Mouse (Mus musculus) adrenal gland, postnatal 10 days (tissue): ENCODE results near the gene Zfp366. TPM values are rescaled to one million over a fixed set of nuclear protein-coding genes. Genes with fewer than 3 reads are reported as not detected.

Experiments used
- DNase-seq: peaks from one replicate; pipeline ENCODE4 v3.0.0; 2021; ENCODE audit warnings: mixed read lengths
- total RNA-seq, 2 experiments: library from RNA; stranded (reverse); gene quantifications; 2 replicates each; pipeline ENCODE4 v1.2.3; 2021

The Zfp366 gene
- total RNA-seq, 2 experiments from 2014 or later: 8.3 to 10.8 TPM

GRCm38 (mm10) chr13:99226809-99227208 lies 42.2 kb downstream of the Zfp366 start:
- DNase-seq: no peak

DNA sequence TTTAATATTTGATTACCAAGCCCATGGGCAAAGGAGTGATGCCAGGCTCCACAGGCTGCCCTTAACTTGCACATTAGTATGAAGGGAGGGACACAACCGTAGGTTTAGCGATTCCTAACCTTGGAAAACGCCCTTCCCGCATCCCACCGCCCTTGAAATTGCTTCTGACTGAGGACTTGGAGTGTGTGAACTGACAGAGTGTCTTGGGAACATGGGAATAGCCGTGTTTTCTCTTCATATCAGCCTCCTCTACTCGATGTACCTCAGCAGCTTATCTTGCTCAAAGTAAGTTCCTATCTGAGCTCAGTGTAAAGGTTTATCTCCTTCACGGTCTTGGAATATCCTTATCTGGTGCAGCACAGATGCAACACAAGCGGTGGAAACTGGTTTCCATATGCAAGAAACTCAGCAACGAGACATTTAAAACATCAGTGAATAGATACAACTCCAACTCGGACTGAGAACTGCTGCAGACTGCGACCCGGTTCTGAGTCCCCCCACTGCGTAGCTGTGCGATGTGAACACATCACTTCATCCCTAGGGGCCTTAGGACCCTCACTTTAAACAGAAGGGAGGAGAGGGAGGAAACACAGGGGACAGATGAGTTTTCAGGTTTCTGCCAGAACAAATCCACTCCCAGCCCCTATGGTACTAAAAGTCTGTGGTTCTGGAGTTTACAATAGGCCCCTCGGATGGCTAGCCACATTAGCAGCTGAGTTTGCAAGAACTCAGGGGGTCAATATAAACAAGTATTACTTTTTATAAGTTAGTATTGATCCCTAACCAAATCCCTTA lies 43.0 kb downstream of the Zfp366 start:
- no peak for DNase-seq

DNA sequence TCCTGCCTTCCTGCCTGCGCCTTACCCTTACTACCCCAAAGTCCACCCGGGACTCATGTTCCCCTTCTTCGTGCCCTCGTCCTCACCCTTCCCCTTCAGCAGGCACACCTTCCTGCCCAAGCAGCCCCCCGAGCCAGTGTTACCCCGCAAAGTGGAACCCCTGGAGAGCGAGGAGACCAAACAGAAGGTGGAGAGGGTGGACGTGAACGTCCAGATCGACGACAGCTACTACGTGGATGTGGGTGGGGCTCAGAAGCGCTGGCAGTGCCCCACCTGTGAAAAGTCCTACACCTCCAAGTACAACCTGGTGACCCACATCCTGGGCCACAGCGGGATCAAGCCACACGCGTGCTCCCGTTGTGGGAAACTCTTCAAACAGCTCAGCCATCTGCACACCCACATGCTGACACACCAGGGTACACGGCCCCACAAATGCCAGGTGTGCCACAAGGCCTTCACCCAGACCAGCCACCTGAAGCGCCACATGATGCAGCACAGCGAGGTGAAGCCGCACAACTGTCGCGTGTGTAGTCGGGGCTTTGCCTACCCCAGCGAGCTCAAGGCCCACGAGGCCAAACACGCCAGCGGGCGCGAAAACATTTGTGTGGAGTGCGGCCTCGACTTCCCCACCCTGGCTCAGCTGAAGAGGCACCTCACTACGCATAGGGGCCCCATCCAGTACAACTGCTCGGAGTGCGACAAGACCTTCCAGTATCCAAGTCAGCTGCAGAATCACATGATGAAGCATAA lies 44.4 kb downstream of the Zfp366 start:
- DNase-seq: no peak

DNA sequence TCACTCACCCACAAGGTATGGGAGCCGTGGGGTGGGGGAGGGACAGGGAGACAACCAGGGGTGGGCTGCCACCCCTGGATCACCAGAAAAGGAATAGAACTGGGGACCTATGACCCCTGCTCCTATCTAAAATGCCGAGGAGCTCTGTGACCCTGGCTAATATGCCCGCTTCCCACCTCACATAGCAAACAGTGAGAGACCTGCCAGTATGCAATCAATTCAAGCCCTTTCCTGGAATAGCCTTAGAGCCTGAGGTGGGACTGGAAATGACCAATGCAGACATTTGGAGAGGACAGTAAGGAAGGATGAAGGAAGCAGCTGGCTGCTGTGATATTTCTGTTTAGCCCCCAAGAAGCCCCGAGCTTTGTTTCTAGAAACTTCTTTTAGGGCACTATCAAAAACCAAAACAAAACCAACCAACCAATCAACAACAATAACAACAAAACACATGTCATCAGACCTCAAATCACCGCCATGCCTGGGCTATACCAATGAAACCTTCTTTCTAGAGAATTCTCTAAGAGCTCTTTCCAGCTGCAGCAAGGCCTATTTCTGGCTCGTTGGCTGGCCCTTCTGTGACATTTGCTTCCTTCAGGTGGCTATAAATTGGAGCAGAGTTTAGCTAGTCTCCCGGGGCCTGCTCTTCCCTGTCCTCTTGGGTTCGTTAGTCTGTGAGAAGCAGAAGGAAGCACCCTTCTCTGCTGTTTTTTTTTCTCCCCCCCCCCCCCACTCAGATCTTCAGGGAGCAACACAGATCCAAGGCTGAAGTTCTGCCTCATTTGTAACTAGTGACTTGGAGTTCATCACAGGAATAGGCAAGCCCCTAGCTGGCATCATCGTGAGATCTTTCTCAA lies 45.2 kb downstream of the Zfp366 start:
- DNase-seq: no peak

- DNase-seq: no peak
These were observed 45.9 kb downstream of the Zfp366 start for GRCm38 (mm10) chr13:99230495-99230868.

DNA sequence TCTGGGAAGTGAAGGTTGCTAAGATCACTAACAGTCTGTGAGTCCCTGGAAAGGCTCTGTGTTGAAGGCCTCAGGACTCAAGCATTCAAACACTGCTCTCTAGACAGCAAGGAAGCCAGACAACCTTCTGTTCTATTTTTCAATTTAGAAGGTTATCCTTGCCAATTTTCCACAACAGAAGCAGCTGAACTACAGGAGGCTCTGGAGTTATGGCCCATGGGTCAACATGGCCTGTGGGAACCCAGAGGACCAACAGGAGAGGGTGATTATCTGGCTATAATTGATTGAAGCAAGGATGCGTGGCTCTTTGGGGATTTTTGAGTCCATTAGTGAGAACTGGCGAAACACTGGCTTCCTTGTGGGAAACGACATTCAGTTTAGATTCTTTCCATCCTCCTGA lies 48.7 kb downstream of the Zfp366 start:
- DNase-seq: no peak

- DNase-seq: no peak
These were observed 49.3 kb downstream of the Zfp366 start for GRCm38 (mm10) chr13:99233956-99234355.

DNA sequence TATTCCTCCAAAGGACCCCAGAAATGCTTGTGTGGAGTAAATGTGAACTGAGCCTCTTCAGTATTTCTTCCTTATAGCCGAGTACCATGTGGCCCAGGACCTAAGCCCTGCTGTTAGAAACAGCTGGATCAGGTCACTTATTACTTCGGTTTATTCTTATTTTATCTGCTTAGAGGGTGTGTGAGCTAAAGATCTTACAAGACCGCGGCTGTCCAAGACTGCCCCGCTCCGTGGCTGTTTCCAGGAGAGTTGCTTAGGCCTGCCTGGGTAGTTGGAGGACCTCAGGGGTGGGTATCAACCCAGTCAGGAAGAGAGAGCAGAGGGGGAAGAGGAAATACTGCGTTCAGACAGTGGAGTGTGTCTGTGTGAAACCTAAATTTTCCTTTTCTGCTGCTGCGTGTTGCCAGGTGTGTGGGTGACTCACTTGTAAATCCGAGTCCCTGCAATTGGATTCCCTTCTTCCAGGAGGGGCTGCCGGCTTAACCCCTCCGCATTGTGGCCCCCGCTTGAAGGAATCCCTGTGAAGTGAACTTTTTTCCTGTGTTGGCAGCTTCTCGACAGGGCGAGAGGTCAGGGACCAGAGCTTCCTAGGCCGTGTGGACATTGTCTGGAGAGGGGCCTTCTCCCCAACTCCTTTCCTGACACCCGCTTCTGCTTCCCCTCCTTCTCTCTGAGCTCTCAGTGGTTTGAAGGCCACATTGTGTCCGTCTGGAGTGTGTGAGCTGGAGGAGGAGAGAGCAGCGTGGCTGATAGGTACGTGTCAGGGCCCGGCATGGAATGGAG lies 51.0 kb downstream of the Zfp366 start:
- no peak for DNase-seq

GRCm38 (mm10) chr13:99236222-99236621 lies 51.6 kb downstream of the Zfp366 start:
- no peak for DNase-seq

DNA sequence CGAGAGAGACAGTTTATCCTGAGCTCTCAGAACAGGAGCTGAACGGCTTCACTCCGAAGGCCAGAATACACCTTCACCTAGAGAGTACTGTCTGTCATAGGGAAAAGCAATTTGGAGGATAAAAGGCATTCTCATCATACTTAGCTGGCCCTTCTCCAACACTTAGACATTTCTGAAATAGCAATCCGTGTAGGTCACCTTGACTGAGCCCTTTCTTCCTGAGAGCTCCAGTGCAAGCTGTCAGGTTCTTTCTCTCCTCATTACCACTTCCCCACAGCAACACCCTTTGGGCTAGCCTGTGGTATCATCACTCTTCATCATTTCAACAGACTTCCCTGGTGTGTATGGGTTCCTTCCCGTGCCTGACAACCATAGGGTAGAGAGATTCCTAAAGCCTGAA lies 52.5 kb downstream of the Zfp366 start:
- no peak for DNase-seq

- no peak for DNase-seq
These were observed 53.2 kb downstream of the Zfp366 start for GRCm38 (mm10) chr13:99237841-99238216.

DNA sequence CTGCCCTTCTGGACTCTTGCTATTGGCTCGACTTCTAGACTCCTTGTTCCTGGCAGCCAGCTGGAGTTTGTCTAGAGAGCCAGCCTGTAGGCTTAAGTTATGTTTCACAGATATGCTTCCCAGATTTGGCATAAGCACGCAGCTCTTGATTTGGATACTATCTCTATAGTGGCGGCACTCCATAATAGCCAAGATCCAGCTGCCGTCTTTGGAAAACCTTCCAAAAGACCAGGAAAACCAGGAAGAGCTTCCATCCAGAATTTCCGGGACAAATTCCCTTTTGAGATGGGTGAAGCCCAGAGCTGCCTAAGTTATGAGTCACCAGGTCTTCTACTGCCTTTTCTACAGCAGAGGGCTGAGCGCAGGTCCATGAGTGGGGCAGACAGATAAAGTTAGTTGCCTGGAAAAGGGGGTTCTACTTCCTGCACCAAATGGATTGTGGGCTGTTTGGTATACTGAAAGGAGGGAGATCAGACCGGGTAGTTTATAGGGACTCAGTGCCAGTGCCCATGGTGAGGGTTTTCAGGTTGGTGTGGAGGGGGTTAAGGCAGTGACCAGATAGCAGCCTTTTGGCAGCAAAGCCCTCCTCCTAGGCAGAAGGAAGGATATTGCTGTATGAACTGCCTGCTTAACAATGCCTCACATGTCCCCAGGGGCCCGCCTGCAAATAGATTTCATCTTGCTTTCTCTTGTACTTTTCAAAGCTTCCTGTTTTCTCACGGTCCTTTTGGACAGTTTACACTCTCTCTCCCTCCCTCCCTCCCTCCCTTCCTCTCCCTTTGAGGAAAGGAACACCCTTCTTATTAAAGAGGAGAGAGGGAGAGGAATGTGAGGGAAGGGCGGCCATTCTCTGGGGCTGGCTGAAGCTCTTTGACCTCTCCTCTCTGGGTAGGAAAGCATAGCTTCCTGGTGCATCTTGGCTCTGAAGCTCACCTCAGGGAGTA lies 53.9 kb downstream of the Zfp366 start:
- DNase-seq: peak; percentile 55

- no peak for DNase-seq
These were observed 54.5 kb downstream of the Zfp366 start for GRCm38 (mm10) chr13:99239161-99239530.

DNA sequence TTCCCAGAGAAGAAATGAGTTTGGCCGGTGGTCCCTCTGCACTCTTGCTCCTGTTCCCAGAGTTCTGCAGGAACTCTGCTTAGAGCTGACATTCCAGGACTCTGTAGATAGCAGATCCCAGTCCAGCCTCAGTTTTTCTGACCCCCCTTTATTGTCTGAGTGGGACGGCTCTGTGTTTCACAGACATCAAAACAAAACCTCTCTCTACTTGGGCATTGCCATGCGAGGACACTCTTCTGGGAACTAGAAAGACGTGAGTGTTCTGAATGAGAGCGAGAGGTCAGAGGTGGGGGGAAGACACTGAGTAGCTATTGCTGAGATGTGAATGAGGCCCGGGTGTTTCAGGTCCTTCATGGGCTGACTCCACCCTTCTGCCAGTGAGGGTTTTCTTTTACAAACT lies 55.1 kb downstream of the Zfp366 start:
- DNase-seq: no peak

DNA sequence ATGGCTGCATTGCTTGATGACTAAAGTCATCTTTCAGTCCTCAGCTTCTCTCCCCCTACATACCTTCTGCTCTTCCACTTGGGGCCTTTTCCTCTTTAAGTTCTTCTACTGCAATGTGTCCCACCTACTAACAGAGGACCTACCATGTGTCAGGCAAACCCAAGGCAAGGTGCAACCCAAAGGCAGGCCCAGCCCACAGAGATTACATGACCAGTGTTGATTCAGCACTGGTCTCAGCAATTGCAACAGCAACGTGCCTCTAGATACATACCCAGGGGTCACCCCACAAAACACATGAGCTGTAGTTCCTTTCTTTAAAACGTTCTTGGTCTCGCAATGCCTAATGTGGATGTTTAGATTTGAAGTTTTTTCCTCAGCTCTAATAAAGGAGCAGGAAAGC lies 57.4 kb downstream of the Zfp366 start:
- DNase-seq: no peak

GRCm38 (mm10) chr13:99242895-99243294 lies 58.3 kb downstream of the Zfp366 start:
- no peak for DNase-seq

GRCm38 (mm10) chr13:99243831-99244230 lies 59.2 kb downstream of the Zfp366 start:
- DNase-seq: no peak

GRCm38 (mm10) chr13:99244471-99244870 lies 59.8 kb downstream of the Zfp366 start:
- DNase-seq: no peak

DNA sequence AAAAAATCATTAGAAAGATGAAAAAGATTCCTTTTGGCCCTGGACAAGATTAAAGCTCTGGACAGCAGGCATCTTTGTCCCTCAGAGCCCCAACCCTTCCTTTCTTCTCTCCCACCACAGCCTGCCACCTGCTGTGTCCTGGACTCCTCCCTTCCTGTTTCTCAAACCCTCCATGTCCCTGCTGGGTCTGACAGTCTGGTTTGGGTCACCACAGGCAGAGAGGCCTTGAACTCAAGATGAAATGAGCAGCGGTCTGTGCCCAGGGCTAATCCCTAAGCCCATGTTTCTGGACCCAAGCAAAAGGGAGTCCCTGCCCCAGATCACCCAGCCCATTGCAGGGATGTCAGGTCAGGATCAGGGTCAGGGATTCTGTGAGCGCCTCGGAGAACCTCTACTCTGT lies 60.3 kb downstream of the Zfp366 start:
- no peak for DNase-seq

- DNase-seq: no peak
These were observed 61.4 kb downstream of the Zfp366 start for GRCm38 (mm10) chr13:99245916-99246460.

GRCm38 (mm10) chr13:99250806-99251205 lies 66.2 kb downstream of the Zfp366 start:
- no peak for DNase-seq
